Mouse (Mus musculus) left cerebral cortex, postnatal 14 days (tissue): ENCODE measurements around the gene Fnip2. TPM values are rescaled to one million over a fixed set of nuclear protein-coding genes. Genes with fewer than 3 reads are reported as not detected.

Source experiments
- DNase-seq, 2 experiments: peaks; one replicate each; pipeline ENCODE4 v3.0.0; 2021 to 2022; ENCODE audit warnings: low spot score in 2 of 2, mixed read lengths in 1 of 2
- intact Hi-C: fragments of 180-260 bp; cut with DNase I; formaldehyde crosslinking; loops from one replicate; pipeline ENCODE4 v1.15.1; 2025
- total RNA-seq, 2 experiments: library from RNA; stranded (reverse); gene quantifications; 2 replicates each; pipeline ENCODE4 v1.2.3; 2021

The Fnip2 gene
- total RNA-seq, 2 experiments from 2014 or later = 16.5 to 20.9 TPM

GRCm38 (mm10) chr3:79566716-79567691, 592 bp downstream of the Fnip2 start:
- peak in 1 of 2 experiments; percentile 39 for DNase-seq
- intact Hi-C loops = loop anchor here (1.0 to 5.0 kb wide), 2 partner anchors 49 to 280 kb away; partner anchors contain the start of gene Rapgef2

GRCm38 (mm10) chr3:79564875-79565606, 2.6 kb downstream of the Fnip2 start:
- DNase-seq = no peak
- intact Hi-C loops = loop anchor here (5.0 kb wide), 1 partner anchor 278 kb away; the partner anchor contains the start of gene Rapgef2

GRCm38 (mm10) chr3:79563511-79563910, 4.1 kb downstream of the Fnip2 start:
- no peak for DNase-seq
- intact Hi-C loops = no loop called here

- no peak for DNase-seq
- intact Hi-C loops = no loop called here
Observed at GRCm38 (mm10) chr3:79561784-79562715, 5.5 kb downstream of the Fnip2 start.

GRCm38 (mm10) chr3:79560555-79560954, 7.0 kb downstream of the Fnip2 start:
- intact Hi-C loops = no loop called here

GRCm38 (mm10) chr3:79559773-79560045, 7.9 kb downstream of the Fnip2 start:
- intact Hi-C loops = no loop called here

More at GRCm38 (mm10) chr3:79560555-79560954, 7.0 kb downstream of the Fnip2 start:
- no peak for DNase-seq

GRCm38 (mm10) chr3:79559021-79559772, 8.4 kb downstream of the Fnip2 start:
- DNase-seq = peak; percentile 61
- intact Hi-C loops = no loop called here

More at GRCm38 (mm10) chr3:79559773-79560045, 7.9 kb downstream of the Fnip2 start:
- no peak for DNase-seq

- DNase-seq = no peak
- intact Hi-C loops = no loop called here
Observed at GRCm38 (mm10) chr3:79555061-79555460, 12.5 kb downstream of the Fnip2 start.

GRCm38 (mm10) chr3:79553779-79554178, 13.8 kb downstream of the Fnip2 start:
- intact Hi-C loops = no loop called here
- DNase-seq = no peak

GRCm38 (mm10) chr3:79551826-79552552, 15.6 kb downstream of the Fnip2 start:
- intact Hi-C loops = no loop called here
- DNase-seq = no peak

- intact Hi-C loops = no loop called here
- peak in 1 of 2 experiments; percentile 44 for DNase-seq
Observed at GRCm38 (mm10) chr3:79549751-79550393, 17.7 kb downstream of the Fnip2 start.

GRCm38 (mm10) chr3:79548681-79549437, 18.7 kb downstream of the Fnip2 start:
- intact Hi-C loops = no loop called here
- DNase-seq = no peak

GRCm38 (mm10) chr3:79542585-79542984, 25.0 kb downstream of the Fnip2 start:
- intact Hi-C loops = no loop called here
- DNase-seq = no peak

GRCm38 (mm10) chr3:79539656-79540055, 27.9 kb downstream of the Fnip2 start:
- intact Hi-C loops = no loop called here
- DNase-seq = no peak

- intact Hi-C loops = no loop called here
- DNase-seq = no peak
Observed at GRCm38 (mm10) chr3:79539124-79539523, 28.5 kb downstream of the Fnip2 start.

- intact Hi-C loops = no loop called here
- DNase-seq = no peak
Observed at GRCm38 (mm10) chr3:79538342-79538741, 29.3 kb downstream of the Fnip2 start.
